Mouse (Mus musculus): ENCODE measurements at regions not wholly inside any gene's neighbourhood (a gene's known extent, or its start where the extent isn't known, plus 50 kb on each side); places are given as distances from the start of the nearest gene placed in this dataset.

DNA sequence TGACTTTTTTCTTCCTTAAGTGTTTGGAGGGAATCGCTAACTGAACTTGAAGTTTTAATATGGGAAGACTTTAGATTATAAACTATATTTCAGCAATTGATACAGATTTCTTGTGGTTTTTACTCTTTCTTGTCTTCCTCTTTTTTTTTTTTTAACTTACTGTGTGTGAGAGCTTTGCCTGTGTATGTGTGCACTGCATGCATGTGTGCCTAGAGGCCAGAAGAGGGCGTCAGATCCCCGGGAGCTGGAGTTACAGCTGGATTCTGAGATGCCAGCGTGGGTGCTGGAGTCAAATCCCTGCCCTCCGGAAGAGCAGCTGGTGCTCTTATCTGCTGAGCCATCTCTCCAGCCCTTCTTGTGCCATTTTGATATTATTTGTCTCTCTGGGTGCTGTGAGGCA, 129.6 kb downstream of the Trim33 start:
- whole genome bisulfite sequencing, result 84% methylated on average over 5 of the region's 5 CpGs

GRCm38 (mm10) chr3:103412247-103412646, 133.2 kb downstream of the Trim33 start:
- no peak for ATAC-seq (ENCODE audit: insufficient read depth, low FRiP score)
- H3K36me3 ChIP-seq (ENCODE audit: control insufficient read depth, insufficient read depth, low read length), result no peaks in the 10 kb centered on the region
- H3K4me3 ChIP-seq (replicated peaks; ENCODE audit: low read length), result no peak overlapping the region
- H3K27ac ChIP-seq (ENCODE audit: low read length), result peak overlapping the region; percentile 52
- H3K9me3 ChIP-seq (replicated peaks; ENCODE audit: control insufficient read depth, low read length), result no peaks in the 10 kb centered on the region
- no peaks in the 10 kb centered on the region for H3K27me3 ChIP-seq (ENCODE audit: control insufficient read depth, insufficient read depth, low read length)
- peaks cover 1% of the 10 kb centered on the region for H3K4me1 ChIP-seq (ENCODE audit: control insufficient read depth, insufficient read depth, low read length)
- H3K9ac ChIP-seq (ENCODE audit: low read length), result no peak overlapping the region
- H3K4me2 ChIP-seq (ENCODE audit: low read depth, low read length), result no peak overlapping the region
- 66% methylated on average over 2 of the region's 2 CpGs for WGBS

More for the DNA sequence above, 129.6 kb downstream of the Trim33 start:
- H3K4me3 ChIP-seq (replicated peaks; ENCODE audit: low read length), result no peak overlapping the region
- H3K27me3 ChIP-seq (ENCODE audit: control insufficient read depth, insufficient read depth, low read length), result no peaks in the 10 kb centered on the region
- ATAC-seq (ENCODE audit: insufficient read depth, low FRiP score), result no peak
- H3K27ac ChIP-seq (ENCODE audit: low read length), result no peak overlapping the region
- H3K9ac ChIP-seq (ENCODE audit: low read length), result no peak overlapping the region
- H3K4me2 ChIP-seq (ENCODE audit: low read depth, low read length), result no peak overlapping the region
- no peaks in the 10 kb centered on the region for H3K9me3 ChIP-seq (replicated peaks; ENCODE audit: control insufficient read depth, low read length)
- H3K36me3 ChIP-seq (ENCODE audit: control insufficient read depth, insufficient read depth, low read length), result no peaks in the 10 kb centered on the region
- H3K4me1 ChIP-seq (ENCODE audit: control insufficient read depth, insufficient read depth, low read length), result peaks cover 10% of the 10 kb centered on the region

- no peak overlapping the region for H3K9ac ChIP-seq (ENCODE audit: low read length)
- ATAC-seq (ENCODE audit: insufficient read depth, low FRiP score), result no peak
- H3K4me3 ChIP-seq (replicated peaks; ENCODE audit: low read length), result no peak overlapping the region
- H3K27ac ChIP-seq (ENCODE audit: low read length), result no peak overlapping the region
- WGBS, result 77% methylated on average over 8 of the region's 8 CpGs
- H3K27me3 ChIP-seq (ENCODE audit: control insufficient read depth, insufficient read depth, low read length), result no peaks in the 10 kb centered on the region
- H3K36me3 ChIP-seq (ENCODE audit: control insufficient read depth, insufficient read depth, low read length), result no peaks in the 10 kb centered on the region
- no peak overlapping the region for H3K4me2 ChIP-seq (ENCODE audit: low read depth, low read length)
- H3K4me1 ChIP-seq (ENCODE audit: control insufficient read depth, insufficient read depth, low read length), result peaks cover 8% of the 10 kb centered on the region
- no peaks in the 10 kb centered on the region for H3K9me3 ChIP-seq (replicated peaks; ENCODE audit: control insufficient read depth, low read length)
Observed at GRCm38 (mm10) chr3:103415051-103415695, 136.1 kb downstream of the Trim33 start.

DNA sequence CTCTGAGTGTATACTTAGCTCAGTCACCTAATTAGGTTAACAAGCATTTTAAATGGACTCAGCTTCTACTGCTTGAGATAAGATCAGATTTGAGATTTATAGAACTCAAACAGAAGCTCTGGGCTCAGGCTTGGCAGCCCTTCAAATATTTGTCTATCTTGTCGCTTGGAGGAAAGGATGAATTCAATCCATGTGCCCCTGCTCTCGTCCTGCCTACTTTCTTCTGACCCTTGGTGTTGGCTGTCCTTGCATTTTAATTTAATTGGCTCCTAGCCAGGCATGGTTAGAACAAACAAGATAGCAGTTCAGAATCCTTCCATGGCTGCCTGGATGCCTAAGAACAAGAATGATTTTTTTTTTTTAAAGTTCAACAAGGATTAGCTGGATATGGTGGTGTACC, 137.2 kb downstream of the Trim33 start:
- Histone ChIP-seq H3K27me3 (ENCODE audit: control insufficient read depth, insufficient read depth, low read length) (no peaks in the 10 kb centered on the region), H3K9ac (ENCODE audit: low read length) (no peak overlapping the region), H3K36me3 (ENCODE audit: control insufficient read depth, insufficient read depth, low read length) (no peaks in the 10 kb centered on the region), H3K9me3 (replicated peaks; ENCODE audit: control insufficient read depth, low read length) (no peaks in the 10 kb centered on the region), H3K27ac (ENCODE audit: low read length) (no peak overlapping the region), H3K4me2 (ENCODE audit: low read depth, low read length) (no peak overlapping the region), H3K4me1 (ENCODE audit: control insufficient read depth, insufficient read depth, low read length) (peaks cover 14% of the 10 kb centered on the region), H3K4me3 (replicated peaks; ENCODE audit: low read length) (no peak overlapping the region)
- ATAC-seq (ENCODE audit: insufficient read depth, low FRiP score), result no peak
- 27% methylated on average over 2 of the region's 2 CpGs for WGBS

GRCm38 (mm10) chr3:103417781-103418180, 138.7 kb downstream of the Trim33 start:
- H3K27ac ChIP-seq (ENCODE audit: low read length), result no peak overlapping the region
- no peak for ATAC-seq (ENCODE audit: insufficient read depth, low FRiP score)

DNA sequence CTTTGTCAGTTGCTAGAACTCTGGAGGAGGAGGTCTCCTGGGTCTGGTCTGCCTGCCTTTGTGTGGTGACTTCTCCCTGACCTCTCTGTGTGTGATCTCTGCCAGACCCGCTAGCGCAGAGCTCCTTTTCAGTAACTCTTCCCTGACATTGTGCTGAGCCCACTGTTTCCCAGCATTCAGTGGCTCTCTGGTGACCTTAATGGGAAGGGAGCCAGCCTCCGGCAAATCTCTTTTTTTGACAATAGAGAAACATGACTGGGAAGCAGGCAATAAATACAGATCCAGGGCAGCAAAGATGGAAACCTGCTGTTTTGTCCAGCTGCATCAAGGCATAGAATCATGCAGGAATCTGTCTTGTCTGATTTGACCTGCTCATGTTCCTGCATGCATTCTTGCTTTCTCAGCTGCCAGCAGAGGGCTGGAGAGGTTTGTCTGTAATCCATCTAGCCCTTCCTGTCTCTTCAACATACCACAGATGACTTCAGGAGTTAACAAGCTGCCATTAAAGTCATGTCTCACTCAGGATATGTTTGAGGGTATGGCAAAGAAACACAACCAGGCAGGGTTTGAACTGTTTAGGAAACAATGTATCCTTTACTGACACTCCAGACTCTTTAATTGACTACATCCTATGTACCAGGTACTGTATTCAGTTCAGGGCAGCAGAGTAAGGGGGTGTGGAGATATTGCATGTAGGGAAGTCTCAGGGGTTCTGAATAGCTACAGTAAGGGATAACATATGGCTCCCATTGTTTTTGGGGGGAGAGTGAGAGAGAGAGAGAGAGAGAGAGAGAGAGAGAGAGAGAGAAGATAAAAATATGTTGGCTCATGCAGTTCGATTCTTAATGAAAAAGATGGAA, 140.9 kb downstream of the Trim33 start:
- Histone ChIP-seq H3K4me3 (replicated peaks; ENCODE audit: low read length) (no peak overlapping the region), H3K9me3 (replicated peaks; ENCODE audit: control insufficient read depth, low read length) (no peaks in the 10 kb centered on the region), H3K4me1 (ENCODE audit: control insufficient read depth, insufficient read depth, low read length) (peaks cover 17% of the 10 kb centered on the region), H3K36me3 (ENCODE audit: control insufficient read depth, insufficient read depth, low read length) (no peaks in the 10 kb centered on the region), H3K4me2 (ENCODE audit: low read depth, low read length) (no peak overlapping the region), H3K9ac (ENCODE audit: low read length) (no peak overlapping the region), H3K27me3 (ENCODE audit: control insufficient read depth, insufficient read depth, low read length) (no peaks in the 10 kb centered on the region), H3K27ac (ENCODE audit: low read length) (peak overlapping the region; percentile 83)
- peak; percentile 89 for ATAC-seq (ENCODE audit: insufficient read depth, low FRiP score)
- WGBS, result 14% methylated on average over 4 of the region's 4 CpGs

More at GRCm38 (mm10) chr3:103417781-103418180, 138.7 kb downstream of the Trim33 start:
- H3K27me3 ChIP-seq (ENCODE audit: control insufficient read depth, insufficient read depth, low read length), result no peaks in the 10 kb centered on the region
- WGBS, result 88% methylated on average over 4 of the region's 4 CpGs
- H3K9ac ChIP-seq (ENCODE audit: low read length), result no peak overlapping the region
- H3K9me3 ChIP-seq (replicated peaks; ENCODE audit: control insufficient read depth, low read length), result no peaks in the 10 kb centered on the region
- H3K4me3 ChIP-seq (replicated peaks; ENCODE audit: low read length), result no peak overlapping the region
- no peaks in the 10 kb centered on the region for H3K36me3 ChIP-seq (ENCODE audit: control insufficient read depth, insufficient read depth, low read length)
- peaks cover 17% of the 10 kb centered on the region for H3K4me1 ChIP-seq (ENCODE audit: control insufficient read depth, insufficient read depth, low read length)
- H3K4me2 ChIP-seq (ENCODE audit: low read depth, low read length), result no peak overlapping the region

GRCm38 (mm10) chr3:103420621-103421274, 141.7 kb downstream of the Trim33 start:
- ATAC-seq (ENCODE audit: insufficient read depth, low FRiP score), result no peak
- no peak overlapping the region for H3K4me3 ChIP-seq (replicated peaks; ENCODE audit: low read length)

DNA sequence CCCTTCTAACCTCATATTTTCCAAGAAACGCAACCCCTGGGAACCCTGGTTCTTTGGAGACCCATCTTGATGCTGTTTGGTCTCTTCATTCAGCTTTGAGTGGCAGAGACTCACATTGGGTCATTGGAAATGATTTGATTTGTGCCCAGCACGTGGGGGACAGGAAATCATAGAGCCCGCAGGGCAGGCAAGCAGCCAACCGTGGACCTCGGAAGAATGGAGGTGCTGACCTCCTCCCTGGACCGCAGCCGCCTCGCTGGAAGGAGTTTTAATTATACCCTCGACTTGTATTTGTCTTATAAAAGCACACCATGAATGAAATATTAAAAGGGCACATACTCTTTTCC, 142.2 kb downstream of the Trim33 start:
- Histone ChIP-seq H3K4me3 (replicated peaks; ENCODE audit: low read length) (no peak overlapping the region), H3K36me3 (ENCODE audit: control insufficient read depth, insufficient read depth, low read length) (no peaks in the 10 kb centered on the region), H3K9me3 (replicated peaks; ENCODE audit: control insufficient read depth, low read length) (no peaks in the 10 kb centered on the region), H3K4me2 (ENCODE audit: low read depth, low read length) (no peak overlapping the region), H3K9ac (ENCODE audit: low read length) (no peak overlapping the region), H3K27me3 (ENCODE audit: control insufficient read depth, insufficient read depth, low read length) (no peaks in the 10 kb centered on the region), H3K4me1 (ENCODE audit: control insufficient read depth, insufficient read depth, low read length) (peaks cover 17% of the 10 kb centered on the region), H3K27ac (ENCODE audit: low read length) (0 out of 2 replicates have a peak overlapping the region, but pooled peaks have one; percentile 83)
- no peak for ATAC-seq (ENCODE audit: insufficient read depth, low FRiP score)
- WGBS, result 40% methylated on average over 9 of the region's 9 CpGs

More at GRCm38 (mm10) chr3:103420621-103421274, 141.7 kb downstream of the Trim33 start:
- H3K27ac ChIP-seq (ENCODE audit: low read length), result peak overlapping the region; percentile 83
- H3K27me3 ChIP-seq (ENCODE audit: control insufficient read depth, insufficient read depth, low read length), result no peaks in the 10 kb centered on the region
- H3K9me3 ChIP-seq (replicated peaks; ENCODE audit: control insufficient read depth, low read length), result no peaks in the 10 kb centered on the region
- WGBS, result 54% methylated on average over 12 of the region's 12 CpGs
- H3K4me1 ChIP-seq (ENCODE audit: control insufficient read depth, insufficient read depth, low read length), result peaks cover 17% of the 10 kb centered on the region
- H3K4me2 ChIP-seq (ENCODE audit: low read depth, low read length), result no peak overlapping the region
- H3K36me3 ChIP-seq (ENCODE audit: control insufficient read depth, insufficient read depth, low read length), result no peaks in the 10 kb centered on the region
- H3K9ac ChIP-seq (ENCODE audit: low read length), result no peak overlapping the region

- H3K27ac ChIP-seq (ENCODE audit: low read length), result no peak overlapping the region
- H3K9me3 ChIP-seq (replicated peaks; ENCODE audit: control insufficient read depth, low read length), result no peaks in the 10 kb centered on the region
- no peaks in the 10 kb centered on the region for H3K27me3 ChIP-seq (ENCODE audit: control insufficient read depth, insufficient read depth, low read length)
- no peak for ATAC-seq (ENCODE audit: insufficient read depth, low FRiP score)
- 85% methylated on average over 12 of the region's 12 CpGs for WGBS
- H3K9ac ChIP-seq (ENCODE audit: low read length), result no peak overlapping the region
- H3K4me3 ChIP-seq (replicated peaks; ENCODE audit: low read length), result no peak overlapping the region
- H3K4me2 ChIP-seq (ENCODE audit: low read depth, low read length), result no peak overlapping the region
- H3K4me1 ChIP-seq (ENCODE audit: control insufficient read depth, insufficient read depth, low read length), result peaks cover 17% of the 10 kb centered on the region
- H3K36me3 ChIP-seq (ENCODE audit: control insufficient read depth, insufficient read depth, low read length), result no peaks in the 10 kb centered on the region
Observed at GRCm38 (mm10) chr3:103422806-103423205, 143.7 kb downstream of the Trim33 start.
